Mouse (Mus musculus): Measurements from ENCODE around the gene Tbc1d17.

The Tbc1d17 gene

GRCm38 (mm10) chr7:44852259-44853027, 3.6 kb upstream of the Tbc1d17 start:
- no peak for DNase-seq (ENCODE audit: low spot score)

GRCm38 (mm10) chr7:44851625-44852234, 2.9 kb upstream of the Tbc1d17 start:
- no peak for DNase-seq (ENCODE audit: low spot score)

- DNase-seq (ENCODE audit: low spot score), result no peak
These were observed 2.1 kb upstream of the Tbc1d17 start for GRCm38 (mm10) chr7:44850789-44851624.

GRCm38 (mm10) chr7:44850146-44850545, 1.3 kb upstream of the Tbc1d17 start:
- peak; percentile 81 for DNase-seq (ENCODE audit: low spot score)

- peak; percentile 90 for DNase-seq (ENCODE audit: low spot score)
These were observed 685 bp upstream of the Tbc1d17 start for GRCm38 (mm10) chr7:44849416-44850111.

- no peak for DNase-seq (ENCODE audit: low spot score)
These were observed 1.1 kb downstream of the Tbc1d17 start for GRCm38 (mm10) chr7:44847772-44848171.

GRCm38 (mm10) chr7:44846804-44847203, 2.1 kb downstream of the Tbc1d17 start:
- DNase-seq (ENCODE audit: low spot score), result no peak

- no peak for DNase-seq (ENCODE audit: low spot score)
These were observed 3.9 kb downstream of the Tbc1d17 start for GRCm38 (mm10) chr7:44845006-44845405.

GRCm38 (mm10) chr7:44841825-44842463, 6.9 kb downstream of the Tbc1d17 start:
- DNase-seq (ENCODE audit: low spot score), result no peak

- DNase-seq (ENCODE audit: low spot score), result no peak
These were observed 8.5 kb downstream of the Tbc1d17 start for GRCm38 (mm10) chr7:44840426-44840825.

- peak; percentile 51 for DNase-seq (ENCODE audit: low spot score)
These were observed 9.2 kb downstream of the Tbc1d17 start for GRCm38 (mm10) chr7:44839491-44840191.

GRCm38 (mm10) chr7:44839171-44839490, 9.7 kb downstream of the Tbc1d17 start:
- no peak for DNase-seq (ENCODE audit: low spot score)

GRCm38 (mm10) chr7:44838073-44838472, 10.8 kb downstream of the Tbc1d17 start:
- DNase-seq (ENCODE audit: low spot score), result no peak

GRCm38 (mm10) chr7:44836423-44837053, 12.3 kb downstream of the Tbc1d17 start:
- DNase-seq (ENCODE audit: low spot score), result no peak

GRCm38 (mm10) chr7:44836016-44836404, 12.9 kb downstream of the Tbc1d17 start:
- DNase-seq (ENCODE audit: low spot score), result no peak

- DNase-seq (ENCODE audit: low spot score), result no peak
These were observed 13.4 kb downstream of the Tbc1d17 start for GRCm38 (mm10) chr7:44835373-44836015.

- no peak for DNase-seq (ENCODE audit: low spot score)
These were observed 16.1 kb downstream of the Tbc1d17 start for GRCm38 (mm10) chr7:44832763-44833162.

GRCm38 (mm10) chr7:44828706-44829105, 20.2 kb downstream of the Tbc1d17 start:
- DNase-seq (ENCODE audit: low spot score), result no peak

GRCm38 (mm10) chr7:44826771-44827170, 22.1 kb downstream of the Tbc1d17 start:
- no peak for DNase-seq (ENCODE audit: low spot score)

GRCm38 (mm10) chr7:44824872-44825271, 24.0 kb downstream of the Tbc1d17 start:
- DNase-seq (ENCODE audit: low spot score), result peak; percentile 39

Measured in testis, postnatal 14 days (tissue).